Mouse (Mus musculus): ENCODE results near the gene Polg2. TPM values are rescaled to one million over a fixed set of nuclear protein-coding genes. Genes with fewer than 3 reads are reported as not detected.
"Not testable (repeated sequence)": the region's sequence is repeated elsewhere in the genome, so short reads cannot be mapped to it uniquely, and the experiment has no call there.

Polg2 gene
- polyA plus RNA-seq, 1 experiment from 2014 or later = 10.1 TPM

DNA sequence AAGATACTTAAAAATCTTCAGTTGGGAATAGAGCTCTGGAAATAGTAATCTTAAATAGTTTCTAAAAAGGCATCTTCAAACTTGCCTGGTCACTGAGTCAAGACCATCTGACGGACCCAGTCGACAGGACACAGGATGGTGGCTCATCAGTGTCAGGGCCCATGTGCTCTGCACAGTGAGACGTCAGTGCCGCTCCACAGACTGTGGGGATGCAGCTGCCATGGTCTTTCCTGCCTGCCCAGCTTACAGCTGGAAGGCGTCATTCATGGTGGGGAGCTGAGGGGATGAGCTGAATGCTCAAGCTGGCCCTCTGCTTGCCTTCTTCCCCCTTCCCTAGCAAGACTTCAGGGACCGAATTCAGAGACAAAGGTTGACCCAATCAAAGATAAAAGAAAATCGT lies 37.0 kb upstream of the Polg2 start:
- no peaks in the 10 kb centered on the region for H3K9me3 ChIP-seq
- no peak for DNase-seq (ENCODE audit: extremely low spot score, low spot score)
- H3K36me3 ChIP-seq (replicated peaks) = peaks cover 100% of the 10 kb centered on the region
- 82% methylated on average over 7 of the region's 7 CpGs for WGBS
- no peak overlapping the region for H3K27ac ChIP-seq
- H3K27me3 ChIP-seq (ENCODE audit: poor library complexity, severe bottlenecking) = no peaks in the 10 kb centered on the region
- H3K4me3 ChIP-seq = no peak overlapping the region
- peaks cover 8% of the 10 kb centered on the region; the same call in 1 of the 2 replicates for H3K4me1 ChIP-seq

- DNase-seq (ENCODE audit: extremely low spot score, low spot score) = no peak
- H3K9me3 ChIP-seq = no peaks in the 10 kb centered on the region
- 85% methylated on average over 2 of the region's 2 CpGs for WGBS
- H3K4me1 ChIP-seq = peaks cover 8% of the 10 kb centered on the region; the same call in 1 of the 2 replicates
- H3K27me3 ChIP-seq (ENCODE audit: poor library complexity, severe bottlenecking) = no peaks in the 10 kb centered on the region
- H3K4me3 ChIP-seq = no peak overlapping the region
- no peak overlapping the region for H3K27ac ChIP-seq
- peaks cover 100% of the 10 kb centered on the region for H3K36me3 ChIP-seq (replicated peaks)
Observed at GRCm38 (mm10) chr11:106815761-106816160, 36.4 kb upstream of the Polg2 start.

DNA sequence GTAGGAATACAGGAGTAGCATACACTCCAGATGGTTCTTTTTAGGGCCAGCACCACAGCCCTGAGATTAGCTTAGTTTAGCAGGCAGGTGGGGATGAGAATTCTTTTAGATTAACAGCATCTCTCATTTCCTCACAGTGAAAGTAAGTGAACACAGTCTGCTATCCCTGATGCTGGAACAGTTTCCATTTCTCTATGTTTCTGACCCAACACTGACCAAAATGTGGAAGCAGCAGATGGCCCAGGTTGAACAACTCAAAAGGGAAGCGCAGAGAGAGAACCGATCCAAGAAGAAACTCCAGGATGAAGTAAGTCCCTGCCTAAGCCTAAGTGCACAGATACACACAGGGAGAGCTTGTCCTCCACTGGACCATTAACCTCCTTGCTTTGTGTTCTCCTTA lies 36.0 kb upstream of the Polg2 start:
- Histone ChIP-seq H3K36me3 (replicated peaks) (peaks cover 100% of the 10 kb centered on the region), H3K27ac (no peak overlapping the region), H3K4me3 (no peak overlapping the region), H3K9me3 (no peaks in the 10 kb centered on the region), H3K4me1 (peaks cover 8% of the 10 kb centered on the region; the same call in 1 of the 2 replicates), H3K27me3 (ENCODE audit: poor library complexity, severe bottlenecking) (no peaks in the 10 kb centered on the region)
- 93% methylated on average over 2 of the region's 2 CpGs for WGBS
- DNase-seq (ENCODE audit: extremely low spot score, low spot score) = no peak

DNA sequence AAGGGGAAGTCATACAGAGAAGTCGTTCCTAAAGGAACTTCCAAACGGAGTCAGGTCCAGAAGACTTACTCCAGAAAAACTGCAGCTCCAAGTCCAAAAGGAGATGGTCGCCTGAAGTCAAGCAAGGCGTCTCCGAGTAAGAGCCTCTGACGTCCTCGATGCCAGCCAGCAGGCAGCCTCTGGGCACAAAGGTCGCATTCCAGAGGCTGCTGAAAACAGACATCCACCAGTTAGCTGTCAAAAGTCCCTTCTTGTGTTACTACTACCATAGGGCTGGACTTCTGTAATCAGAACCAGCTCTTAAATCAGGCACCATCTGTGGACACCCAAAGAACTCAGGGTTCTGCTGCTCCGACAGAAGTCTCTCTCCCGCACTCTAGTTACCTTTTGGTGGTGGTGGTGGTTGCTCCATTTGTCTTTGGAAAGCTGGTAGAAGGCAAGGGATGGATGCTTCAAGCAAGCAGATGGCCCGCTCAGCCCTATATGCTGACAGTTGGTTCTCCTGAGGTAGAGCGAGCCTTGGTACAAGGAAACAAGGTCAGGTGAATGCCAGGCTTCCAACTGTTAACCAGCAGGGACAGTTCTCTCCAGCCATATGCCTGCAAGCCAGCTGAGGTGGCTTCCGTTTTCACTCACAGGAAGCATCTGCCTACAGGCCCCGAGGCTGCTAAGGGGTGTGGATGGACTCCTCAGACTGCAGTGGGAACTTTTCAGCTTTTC lies 35.4 kb upstream of the Polg2 start:
- 77% methylated on average over 14 of the region's 14 CpGs for WGBS
- no peak for DNase-seq (ENCODE audit: extremely low spot score, low spot score)
- Histone ChIP-seq H3K27ac (no peak overlapping the region), H3K9me3 (no peaks in the 10 kb centered on the region), H3K27me3 (ENCODE audit: poor library complexity, severe bottlenecking) (no peaks in the 10 kb centered on the region), H3K4me3 (no peak overlapping the region), H3K4me1 (peaks cover 8% of the 10 kb centered on the region; the same call in 1 of the 2 replicates), H3K36me3 (replicated peaks) (peaks cover 100% of the 10 kb centered on the region)

DNA sequence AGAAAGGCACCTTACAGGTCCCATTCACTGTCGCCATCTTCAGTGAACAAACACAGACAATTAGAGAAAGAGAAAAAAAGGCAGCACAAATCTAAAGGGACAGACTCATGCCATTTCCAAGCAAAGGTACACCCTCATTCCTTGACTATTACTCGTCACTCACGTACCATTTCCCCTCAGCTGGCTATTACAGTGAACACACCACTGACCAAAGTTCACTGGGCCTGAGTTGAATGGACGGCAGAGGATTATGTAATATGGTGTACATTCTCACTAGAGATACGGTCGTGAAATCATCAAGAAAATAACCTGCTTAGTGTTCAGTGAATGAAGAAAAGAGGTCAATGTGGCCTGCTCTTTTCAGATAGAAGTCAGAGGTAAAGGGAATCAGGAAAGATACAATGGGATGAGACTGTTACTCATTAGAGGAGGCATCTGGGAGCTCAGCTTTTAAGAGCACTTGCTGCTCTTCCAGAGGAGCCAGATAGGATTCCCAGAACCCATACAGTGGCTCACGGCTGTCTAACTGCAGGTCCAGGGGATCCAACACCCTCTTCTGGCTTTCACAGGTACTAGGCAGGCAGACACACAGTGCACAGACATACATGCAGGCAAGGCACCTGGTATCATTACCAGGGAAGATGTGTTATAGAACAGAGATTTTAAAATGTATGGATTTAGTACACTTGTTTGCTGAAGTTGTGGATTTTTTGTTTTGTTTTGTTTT lies 33.2 kb upstream of the Polg2 start:
- Histone ChIP-seq H3K9me3 (no peaks in the 10 kb centered on the region), H3K4me1 (peaks cover 8% of the 10 kb centered on the region), H3K27me3 (ENCODE audit: poor library complexity, severe bottlenecking) (no peaks in the 10 kb centered on the region), H3K4me3 (no peak overlapping the region), H3K27ac (no peak overlapping the region), H3K36me3 (replicated peaks) (peaks cover 97% of the 10 kb centered on the region)
- no peak for DNase-seq (ENCODE audit: extremely low spot score, low spot score)
- WGBS = 92% methylated on average over 7 of the region's 7 CpGs

DNA sequence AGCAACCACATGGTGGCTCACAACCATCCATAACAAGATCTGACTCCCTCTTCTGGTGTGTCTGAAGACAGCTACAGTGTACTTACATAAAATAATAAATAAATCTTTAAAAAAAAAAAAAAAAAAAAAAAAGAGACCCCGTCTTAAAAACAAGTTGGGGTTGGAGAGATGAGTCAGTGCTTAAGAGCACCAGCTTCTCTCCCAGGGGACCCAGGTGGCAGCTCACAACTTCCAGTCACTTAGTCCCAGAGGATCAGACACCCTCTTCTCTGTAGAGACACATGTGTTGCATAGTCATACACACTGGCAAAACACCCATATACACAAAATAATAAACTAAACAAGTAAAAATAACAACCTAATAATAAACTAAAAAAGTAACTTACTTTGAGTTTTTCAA lies 28.1 kb upstream of the Polg2 start:
- H3K36me3 ChIP-seq (replicated peaks) = peaks cover 86% of the 10 kb centered on the region
- H3K27ac ChIP-seq = not testable (repeated sequence)
- WGBS = 75% methylated on average over 1 of the region's 1 CpGs

DNA sequence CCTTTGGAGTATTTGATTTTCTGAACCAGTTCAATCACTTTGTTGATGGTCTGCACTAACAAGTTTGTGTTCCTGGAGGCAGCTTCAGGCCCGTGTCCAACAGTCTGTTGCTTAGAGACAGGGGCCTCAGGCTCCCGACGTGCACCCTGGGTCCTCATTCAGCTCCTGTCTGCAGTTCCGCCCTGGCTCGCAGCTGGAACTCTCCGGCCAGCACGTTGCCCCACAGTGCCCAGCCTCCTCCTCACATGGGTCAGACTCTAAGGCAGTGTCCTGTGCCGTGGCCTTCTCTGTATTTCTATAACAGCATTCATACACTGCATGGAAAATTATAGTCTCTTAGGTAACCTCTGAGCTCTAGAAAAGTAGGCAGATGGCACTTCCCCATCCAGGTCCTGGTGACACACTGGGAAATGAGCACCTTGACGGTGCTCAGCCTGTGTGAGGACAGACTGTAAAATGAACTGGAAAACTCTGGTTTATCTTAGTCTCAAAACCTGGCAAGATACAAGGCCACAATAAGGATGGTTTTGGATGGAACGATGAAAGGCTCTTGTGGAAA lies 22.8 kb upstream of the Polg2 start:
- Histone ChIP-seq H3K9me3 (peaks cover 7% of the 10 kb centered on the region; the same call in 1 of the 2 replicates), H3K36me3 (replicated peaks) (peaks cover 91% of the 10 kb centered on the region), H3K4me3 (no peak overlapping the region), H3K27me3 (ENCODE audit: poor library complexity, severe bottlenecking) (no peaks in the 10 kb centered on the region), H3K27ac (no peak overlapping the region), H3K4me1 (no peaks in the 10 kb centered on the region)
- DNase-seq (ENCODE audit: extremely low spot score, low spot score) = no peak
- 94% methylated on average over 10 of the region's 10 CpGs for WGBS

More for the DNA sequence above, 28.1 kb upstream of the Polg2 start:
- not testable (repeated sequence) for DNase-seq (ENCODE audit: extremely low spot score, low spot score); H3K9me3 ChIP-seq; H3K4me1 ChIP-seq; H3K27me3 ChIP-seq (ENCODE audit: poor library complexity, severe bottlenecking); H3K4me3 ChIP-seq

DNA sequence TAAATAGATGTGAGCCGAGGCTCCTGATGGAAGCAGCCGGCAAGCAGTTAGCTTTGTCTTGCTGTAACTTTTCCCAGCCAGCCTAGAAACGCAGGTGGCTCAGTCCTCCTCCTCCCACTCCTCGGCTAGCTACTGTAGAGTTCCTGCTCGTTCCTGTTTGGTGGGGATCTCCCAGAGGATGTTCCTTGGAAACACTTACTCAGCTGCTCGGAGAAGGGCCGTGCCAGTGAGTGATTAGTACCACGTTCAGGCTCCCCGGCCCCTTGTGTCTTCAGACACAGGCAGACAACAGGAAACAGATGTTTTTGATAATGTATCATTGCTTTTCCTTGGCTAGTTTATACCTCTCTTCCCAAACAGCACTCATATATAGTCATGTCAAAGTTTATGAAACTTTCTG lies 16.3 kb upstream of the Polg2 start:
- DNase-seq (ENCODE audit: extremely low spot score, low spot score) = no peak
- H3K27me3 ChIP-seq (ENCODE audit: poor library complexity, severe bottlenecking) = no peaks in the 10 kb centered on the region
- 62% methylated on average over 9 of the region's 9 CpGs for WGBS
- H3K4me1 ChIP-seq = peaks cover 6% of the 10 kb centered on the region
- H3K36me3 ChIP-seq (replicated peaks) = peaks cover 90% of the 10 kb centered on the region
- no peak overlapping the region for H3K4me3 ChIP-seq
- peaks cover 7% of the 10 kb centered on the region; the same call in 1 of the 2 replicates for H3K9me3 ChIP-seq
- no peak overlapping the region for H3K27ac ChIP-seq

- DNase-seq (ENCODE audit: extremely low spot score, low spot score) = no peak
- Histone ChIP-seq H3K4me1 (peaks cover 16% of the 10 kb centered on the region), H3K4me3 (no peak overlapping the region), H3K36me3 (replicated peaks) (peaks cover 72% of the 10 kb centered on the region), H3K27me3 (ENCODE audit: poor library complexity, severe bottlenecking) (no peaks in the 10 kb centered on the region), H3K27ac (no peak overlapping the region), H3K9me3 (peaks cover 7% of the 10 kb centered on the region; the same call in 1 of the 2 replicates)
- 74% methylated on average over 4 of the region's 4 CpGs for WGBS
Observed at GRCm38 (mm10) chr11:106793846-106794245, 14.5 kb upstream of the Polg2 start.

- DNase-seq (ENCODE audit: extremely low spot score, low spot score) = no peak
- H3K4me1 ChIP-seq = peaks cover 28% of the 10 kb centered on the region
- peaks cover 61% of the 10 kb centered on the region for H3K36me3 ChIP-seq (replicated peaks)
- peak overlapping the region; percentile 99 for H3K27ac ChIP-seq
- WGBS = under 1% methylated on average over 6 of the region's 6 CpGs
- no peaks in the 10 kb centered on the region for H3K27me3 ChIP-seq (ENCODE audit: poor library complexity, severe bottlenecking)
- H3K9me3 ChIP-seq = no peaks in the 10 kb centered on the region
- peak overlapping the region; percentile 82 for H3K4me3 ChIP-seq
Observed at GRCm38 (mm10) chr11:106789649-106790048, 10.3 kb upstream of the Polg2 start.

- peaks cover 61% of the 10 kb centered on the region for H3K36me3 ChIP-seq (replicated peaks)
- under 1% methylated on average over 58 of the region's 58 CpGs for WGBS
Observed at GRCm38 (mm10) chr11:106788775-106789459, 9.6 kb upstream of the Polg2 start, which contains the start of the genes Ddx5 and Cep95. Ddx5 (minus strand) TSS chr11:106789185. Cep95 (plus strand) TSS chr11:106789252.

DNA sequence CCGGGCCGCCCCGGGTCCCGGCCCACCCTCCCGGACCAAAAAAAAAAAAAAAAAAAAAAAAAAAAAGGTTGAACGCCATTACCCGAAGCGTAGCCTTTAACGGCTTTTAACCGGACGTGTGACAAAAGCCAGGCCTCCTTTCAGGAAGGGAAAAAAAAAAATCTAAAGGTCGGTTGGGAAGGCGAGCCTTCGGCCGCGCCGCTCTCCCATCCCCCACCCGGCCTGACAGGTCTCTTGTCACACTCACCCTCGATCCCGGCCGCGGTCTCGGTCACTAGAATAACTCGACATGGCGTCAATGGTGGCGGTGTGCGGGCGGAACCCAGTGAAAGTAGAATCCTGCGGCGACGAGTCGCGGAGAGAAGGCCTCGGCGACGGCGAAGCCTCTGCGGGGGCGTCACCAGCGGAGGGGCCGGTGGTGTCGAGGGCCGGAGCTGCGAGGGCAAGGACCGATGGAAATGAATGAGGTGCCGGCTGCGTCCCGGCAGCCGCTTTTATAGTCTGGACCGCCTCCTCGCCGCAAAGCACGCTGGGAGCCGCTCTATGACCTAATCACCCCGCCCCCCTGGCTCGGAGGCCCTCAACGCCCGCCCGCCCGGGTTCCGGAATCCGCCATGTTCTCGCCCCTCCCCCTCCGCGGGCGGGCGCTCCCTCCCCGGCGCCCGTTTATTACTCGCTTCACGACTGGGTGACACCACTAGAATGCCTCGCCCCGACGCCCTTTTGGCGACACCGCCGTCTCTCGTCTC lies 8.9 kb upstream of the Polg2 start:
- peaks cover 28% of the 10 kb centered on the region for H3K4me1 ChIP-seq
- WGBS = under 1% methylated on average over 79 of the region's 79 CpGs
- H3K4me3 ChIP-seq = peak overlapping the region; percentile 82
- H3K27me3 ChIP-seq (ENCODE audit: poor library complexity, severe bottlenecking) = no peaks in the 10 kb centered on the region
- H3K36me3 ChIP-seq (replicated peaks) = peaks cover 61% of the 10 kb centered on the region
- peak overlapping the region; percentile 99 for H3K27ac ChIP-seq
- DNase-seq (ENCODE audit: extremely low spot score, low spot score) = peak; percentile 98
- no peaks in the 10 kb centered on the region for H3K9me3 ChIP-seq

More at GRCm38 (mm10) chr11:106788775-106789459, 9.6 kb upstream of the Polg2 start, which contains the start of the genes Ddx5 and Cep95:
- H3K4me3 ChIP-seq = peak within 1 kb of the TSS; percentile 82
- no peaks in the 10 kb centered on the region for H3K9me3 ChIP-seq
- peaks cover 28% of the 10 kb centered on the region for H3K4me1 ChIP-seq
- peak; percentile 98 for DNase-seq (ENCODE audit: extremely low spot score, low spot score)
- peak within 1 kb of the TSS; percentile 99 for H3K27ac ChIP-seq
- no peaks in the 10 kb centered on the region for H3K27me3 ChIP-seq (ENCODE audit: poor library complexity, severe bottlenecking)

All from forebrain, embryonic 10.5 days (tissue).